Mouse (Mus musculus) neural tube, embryonic 15.5 days (tissue): ENCODE measurements around the gene Gm5128. TPM values are rescaled to one million over a fixed set of nuclear protein-coding genes. Genes with fewer than 3 reads are reported as not detected.
"Not testable (repeated sequence)": the region's sequence is repeated elsewhere in the genome, so short reads cannot be mapped to it uniquely, and the experiment has no call there.

ENCODE experiments used
- ATAC-seq: fragments of 200-750 bp; cut with Nextera tagmentation; 2 replicates; pipeline ENCODE4 v1.8.0; 2017; ENCODE audit warnings: mild to moderate bottlenecking, moderate TSS enrichment, moderate library complexity; ENCODE audit not compliant: low FRiP score
- H3K27ac ChIP-seq: fragments of 300-500 bp; sonication (generic); replicated peaks from 2 replicates; pipeline ENCODE4 v1.5.1; 2015; ENCODE audit warnings: mild to moderate bottlenecking, inconsistent platforms
- H3K27me3 ChIP-seq: fragments of 300-500 bp; sonication (generic); replicated peaks from 2 replicates; pipeline ENCODE4 v1.6.1; 2015; ENCODE audit warnings: inconsistent platforms
- H3K36me3 ChIP-seq: fragments of 300-500 bp; sonication (generic); 2 replicates; pipeline ENCODE4 v1.6.1; 2015; ENCODE audit warnings: inconsistent platforms
- H3K4me1 ChIP-seq: fragments of 300-500 bp; sonication (generic); 2 replicates; pipeline ENCODE4 v1.6.1; 2015; ENCODE audit warnings: inconsistent platforms
- H3K4me2 ChIP-seq: fragments of 300-500 bp; sonication (generic); 2 replicates; pipeline ENCODE4 v1.6.1; 2015; ENCODE audit warnings: inconsistent platforms, mild to moderate bottlenecking, moderate library complexity
- H3K4me3 ChIP-seq: fragments of 300-500 bp; sonication (generic); replicated peaks from 2 replicates; pipeline ENCODE4 v1.5.1; 2015; ENCODE audit warnings: mild to moderate bottlenecking, inconsistent platforms
- H3K9ac ChIP-seq: fragments of 300-500 bp; sonication (generic); replicated peaks from 2 replicates; pipeline ENCODE4 v1.6.1; 2015; ENCODE audit warnings: mild to moderate bottlenecking, inconsistent platforms
- H3K9me3 ChIP-seq: fragments of 300-500 bp; sonication (generic); replicated peaks from 2 replicates; pipeline ENCODE4 v1.6.1; 2016; ENCODE audit warnings: inconsistent platforms
- WGBS: fragments of 180-500 bp; shearing (Covaris S2); methylation state at CpG from one replicate; pipeline ENCODE4 v1.1.7; 2015; ENCODE audit warnings: mixed read lengths; 5-methylcytosine and 5-hydroxymethylcytosine counted together
- polyA plus RNA-seq: library from polyadenylated mRNA; unstranded; fragments of >200 nt; fragmentation: Nextera tagmentation; extraction: Ambion mirVana; gene quantifications from 2 replicates; pipeline ENCODE4 v1.2.1, GENCODE M21; 2015

Gm5128 gene
- not detected in 2 replicates for polyA plus RNA-seq

GRCm38 (mm10) chrX:135372984-135373383 is at the start of gene Gm5128:
Gm5128 (plus strand) TSS chrX:135373284.
- not testable (repeated sequence) for H3K4me1 ChIP-seq, H3K9ac ChIP-seq, ATAC-seq, H3K4me3 ChIP-seq, H3K27ac ChIP-seq, H3K9me3 ChIP-seq, H3K27me3 ChIP-seq, H3K4me2 ChIP-seq, H3K36me3 ChIP-seq
- WGBS, result no CpG with 5 or more reads among the region's 15 CpGs

GRCm38 (mm10) chrX:135360685-135361084 is 12.4 kb upstream of the Gm5128 start:
- H3K36me3 ChIP-seq, H3K9me3 ChIP-seq, H3K4me2 ChIP-seq, H3K9ac ChIP-seq, H3K27me3 ChIP-seq, H3K4me1 ChIP-seq, H3K4me3 ChIP-seq, H3K27ac ChIP-seq, ATAC-seq: not testable (repeated sequence)
- WGBS, result 29% methylated on average over 2 of the region's 6 CpGs

- not testable (repeated sequence) for H3K36me3 ChIP-seq, H3K27ac ChIP-seq, H3K4me2 ChIP-seq, H3K4me1 ChIP-seq, H3K4me3 ChIP-seq, H3K9me3 ChIP-seq, H3K27me3 ChIP-seq, ATAC-seq, H3K9ac ChIP-seq
- WGBS, result no CpG with 5 or more reads among the region's 4 CpGs
These were observed 11.1 kb upstream of the Gm5128 start for GRCm38 (mm10) chrX:135361943-135362342.

- not testable (repeated sequence) for H3K27me3 ChIP-seq, H3K9me3 ChIP-seq, ATAC-seq
These were observed 30.5 kb downstream of the Gm5128 start for GRCm38 (mm10) chrX:135403578-135403977.

DNA sequence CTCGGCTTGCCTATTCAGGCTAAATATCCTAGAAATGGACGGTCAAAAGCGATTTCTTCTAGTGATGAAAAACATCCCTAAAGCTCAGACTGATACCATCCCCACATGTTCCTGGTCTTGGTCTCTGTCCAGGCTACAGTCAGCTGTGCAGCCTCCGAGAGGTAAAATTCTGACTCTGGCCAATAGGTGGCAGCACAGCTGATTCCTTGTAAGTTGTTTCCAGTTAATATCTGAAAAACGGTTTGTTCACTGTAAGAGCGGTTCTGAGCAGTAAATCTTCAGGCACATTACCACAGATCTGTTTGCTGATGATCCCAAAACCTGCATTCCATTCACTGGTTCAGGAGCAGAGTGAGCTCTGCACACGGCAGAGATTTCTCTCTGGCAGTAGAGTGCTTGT is 48.1 kb downstream of the Gm5128 start:
- ATAC-seq, H3K9ac ChIP-seq, H3K27ac ChIP-seq, H3K4me2 ChIP-seq, H3K36me3 ChIP-seq, H3K27me3 ChIP-seq, H3K4me3 ChIP-seq, H3K4me1 ChIP-seq, H3K9me3 ChIP-seq: not testable (repeated sequence)
- 51% methylated on average over 4 of the region's 7 CpGs for WGBS

More at GRCm38 (mm10) chrX:135403578-135403977, 30.5 kb downstream of the Gm5128 start:
- no CpG with 5 or more reads among the region's 3 CpGs for WGBS
- H3K9ac ChIP-seq, H3K4me1 ChIP-seq, H3K4me2 ChIP-seq, H3K27ac ChIP-seq, H3K4me3 ChIP-seq, H3K36me3 ChIP-seq: not testable (repeated sequence)

DNA sequence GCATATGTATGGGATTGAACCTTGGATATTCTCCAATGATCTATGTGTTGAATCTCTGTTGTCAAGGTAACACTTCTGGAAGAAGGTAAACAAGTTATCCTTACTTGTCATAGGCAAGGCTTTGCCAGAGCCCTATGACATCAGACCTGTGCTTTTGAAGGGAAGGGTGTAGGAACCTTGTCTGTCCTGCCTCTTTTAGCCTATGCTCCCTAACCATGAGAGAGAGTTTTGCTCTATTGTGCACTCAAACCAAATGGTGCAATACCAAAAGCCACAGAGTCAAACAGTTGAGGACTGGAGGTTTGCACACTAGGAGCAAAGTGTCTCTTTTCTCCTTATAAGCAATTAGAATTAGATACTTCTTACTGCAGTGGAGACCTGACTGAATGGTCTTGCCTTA is 48.7 kb downstream of the Gm5128 start:
- H3K9me3 ChIP-seq, H3K27me3 ChIP-seq, H3K27ac ChIP-seq, H3K4me2 ChIP-seq, H3K4me1 ChIP-seq, H3K36me3 ChIP-seq, H3K9ac ChIP-seq, H3K4me3 ChIP-seq, ATAC-seq: not testable (repeated sequence)

DNA sequence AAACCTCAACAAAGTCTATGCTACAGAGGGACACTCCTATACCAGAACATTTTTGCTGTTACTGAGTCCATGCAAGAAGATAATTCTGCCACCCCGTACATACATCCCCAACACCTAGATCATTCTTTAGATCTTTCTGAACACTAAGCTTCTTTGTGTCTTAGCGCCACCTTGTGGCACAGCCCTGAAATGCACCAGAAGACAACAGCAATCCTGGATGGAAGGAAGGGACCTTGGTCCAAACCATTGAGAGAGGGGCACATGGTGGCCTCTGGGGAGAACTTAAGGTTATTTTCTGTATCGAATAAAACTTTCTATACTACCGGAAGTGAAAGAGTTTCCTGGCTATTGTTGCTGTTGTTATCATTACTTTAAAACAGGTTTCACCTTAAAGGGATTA is 49.4 kb downstream of the Gm5128 start:
- no CpG with 5 or more reads among the region's 4 CpGs for WGBS
- H3K27me3 ChIP-seq, ATAC-seq, H3K4me2 ChIP-seq, H3K36me3 ChIP-seq, H3K9ac ChIP-seq, H3K27ac ChIP-seq, H3K4me1 ChIP-seq, H3K9me3 ChIP-seq, H3K4me3 ChIP-seq: not testable (repeated sequence)

Other genes with a start within 250 kb of the Gm5128 start
- gene Gm15023, start 195.7 kb upstream of the Gm5128 start, polyA plus RNA-seq, result not detected in 2 replicates
- 48.0 and 54.4 TPM in 2 replicates for gene Tceal6, start 162.6 kb upstream of the Gm5128 start, polyA plus RNA-seq
- gene Pramel3, start 71.0 kb upstream of the Gm5128 start, polyA plus RNA-seq, result not detected in 2 replicates
- not detected in 2 replicates for gene Gm7903, start 60.6 kb downstream of the Gm5128 start, polyA plus RNA-seq
- not detected in 2 replicates for gene AV320801, start 121.3 kb downstream of the Gm5128 start, polyA plus RNA-seq
- gene Nxf7, start 225.5 kb downstream of the Gm5128 start, polyA plus RNA-seq, result 0.14 TPM in 1 of 2 replicates, not detected in the other